Mouse (Mus musculus): ENCODE measurements at regions not wholly inside any gene's neighbourhood (a gene's known extent, or its start where the extent isn't known, plus 50 kb on each side); places are given as distances from the start of the nearest gene placed in this dataset.

- no peaks in the 10 kb centered on the region for H3K36me3 ChIP-seq (replicated peaks; ENCODE audit: control insufficient read depth, insufficient read depth, low read length)
- H3K4me3 ChIP-seq (ENCODE audit: low read depth, low read length): no peak overlapping the region
- DNase-seq (ENCODE audit: low spot score): no peak
- ATAC-seq (ENCODE audit: insufficient read depth, low read depth): no peak
- H3K4me2 ChIP-seq (ENCODE audit: low read depth, low read length): no peak overlapping the region
- 59% methylated on average over 1 of the region's 1 CpGs for WGBS
- H3K27ac ChIP-seq (ENCODE audit: low read depth): no peak overlapping the region
- no peak overlapping the region for H3K9ac ChIP-seq (replicated peaks; ENCODE audit: low read depth, low read length)
- no peaks in the 10 kb centered on the region for H3K9me3 ChIP-seq (replicated peaks; ENCODE audit: control insufficient read depth, low read length)
- no peaks in the 10 kb centered on the region for H3K4me1 ChIP-seq (ENCODE audit: control insufficient read depth, insufficient read depth)
- H3K27me3 ChIP-seq (ENCODE audit: control insufficient read depth, insufficient read depth, low read length): no peaks in the 10 kb centered on the region
- TF ChIP-seq EP300 (IDR thresholded peaks at IDR 0.05; ENCODE audit: low read depth) (no peak), CTCF (IDR thresholded peaks at IDR 0.05; ENCODE audit: low read depth) (no peak)
These were observed 68.3 kb downstream of the Cd83 start for GRCm38 (mm10) chr13:43852888-43853287.

DNA sequence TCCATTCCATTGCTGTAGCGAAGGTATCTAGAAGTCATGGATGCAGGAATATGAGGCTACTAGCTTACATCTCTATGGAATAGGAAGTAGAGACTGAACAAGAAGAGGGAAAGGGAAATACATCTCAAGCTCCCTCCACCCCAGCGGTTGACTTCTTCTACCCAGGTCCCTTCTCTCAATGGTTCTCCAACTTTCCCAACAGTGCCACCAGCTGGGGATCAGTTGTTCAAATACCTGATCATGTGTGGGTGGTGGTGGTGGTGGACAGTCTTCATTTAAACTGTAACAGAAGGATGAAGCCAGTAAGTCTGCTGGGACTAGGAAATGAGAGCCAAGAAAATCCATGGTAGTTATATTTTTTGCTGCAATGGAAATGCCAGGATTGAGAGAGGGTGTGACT is 70.4 kb downstream of the Cd83 start:
- DNase-seq (ENCODE audit: low spot score) (no peak), ATAC-seq (ENCODE audit: insufficient read depth, low read depth) (no peak)
- H3K4me1 ChIP-seq (ENCODE audit: control insufficient read depth, insufficient read depth): no peaks in the 10 kb centered on the region
- H3K4me3 ChIP-seq (ENCODE audit: low read depth, low read length): no peak overlapping the region
- no peaks in the 10 kb centered on the region for H3K9me3 ChIP-seq (replicated peaks; ENCODE audit: control insufficient read depth, low read length)
- no peaks in the 10 kb centered on the region for H3K36me3 ChIP-seq (replicated peaks; ENCODE audit: control insufficient read depth, insufficient read depth, low read length)
- no peak overlapping the region for H3K4me2 ChIP-seq (ENCODE audit: low read depth, low read length)
- TF ChIP-seq CTCF (IDR thresholded peaks at IDR 0.05; ENCODE audit: low read depth): no peak
- no peak for TF ChIP-seq EP300 (IDR thresholded peaks at IDR 0.05; ENCODE audit: low read depth)
- H3K9ac ChIP-seq (replicated peaks; ENCODE audit: low read depth, low read length): no peak overlapping the region
- WGBS: 94% methylated on average over 2 of the region's 2 CpGs
- no peak overlapping the region for H3K27ac ChIP-seq (ENCODE audit: low read depth)
- H3K27me3 ChIP-seq (ENCODE audit: control insufficient read depth, insufficient read depth, low read length): no peaks in the 10 kb centered on the region

- WGBS: 63% methylated on average over 4 of the region's 4 CpGs
- no peaks in the 10 kb centered on the region for H3K9me3 ChIP-seq (replicated peaks; ENCODE audit: control insufficient read depth, low read length)
- H3K9ac ChIP-seq (replicated peaks; ENCODE audit: low read depth, low read length): no peak overlapping the region
- no peak for ATAC-seq (ENCODE audit: insufficient read depth, low read depth)
- no peak overlapping the region for H3K4me2 ChIP-seq (ENCODE audit: low read depth, low read length)
- H3K4me1 ChIP-seq (ENCODE audit: control insufficient read depth, insufficient read depth): peaks cover 14% of the 10 kb centered on the region
- no peak overlapping the region for H3K27ac ChIP-seq (ENCODE audit: low read depth)
- TF ChIP-seq EP300 (IDR thresholded peaks at IDR 0.05; ENCODE audit: low read depth) (no peak), CTCF (IDR thresholded peaks at IDR 0.05; ENCODE audit: low read depth) (no peak)
- H3K36me3 ChIP-seq (replicated peaks; ENCODE audit: control insufficient read depth, insufficient read depth, low read length): no peaks in the 10 kb centered on the region
- no peak overlapping the region for H3K4me3 ChIP-seq (ENCODE audit: low read depth, low read length)
- DNase-seq (ENCODE audit: low spot score): no peak
- no peaks in the 10 kb centered on the region for H3K27me3 ChIP-seq (ENCODE audit: control insufficient read depth, insufficient read depth, low read length)
These were observed 76.4 kb downstream of the Cd83 start for GRCm38 (mm10) chr13:43860932-43861331.

DNA sequence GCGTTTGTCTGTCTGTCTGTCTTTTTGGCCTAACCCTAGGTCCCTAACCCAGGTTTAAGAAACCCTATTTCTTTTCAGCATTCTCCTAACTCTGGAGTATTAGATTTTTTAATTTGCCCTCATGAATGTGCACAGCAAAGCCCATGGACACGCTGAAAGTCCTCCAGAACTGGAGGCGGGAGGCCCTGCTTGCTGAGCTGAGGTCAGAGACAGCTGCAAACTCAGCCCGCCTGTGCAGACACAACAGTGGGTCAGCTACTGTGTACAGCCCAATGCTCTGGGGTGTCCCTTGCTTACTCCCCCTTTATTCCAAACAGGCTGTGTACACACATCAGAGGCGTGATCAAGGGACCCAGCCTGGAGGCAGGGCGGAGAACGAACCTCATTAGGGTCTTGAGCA is 76.8 kb downstream of the Cd83 start:
- ATAC-seq (ENCODE audit: insufficient read depth, low read depth): no peak
- Histone ChIP-seq H3K36me3 (replicated peaks; ENCODE audit: control insufficient read depth, insufficient read depth, low read length) (no peaks in the 10 kb centered on the region), H3K4me2 (ENCODE audit: low read depth, low read length) (no peak overlapping the region), H3K9ac (replicated peaks; ENCODE audit: low read depth, low read length) (no peak overlapping the region), H3K4me3 (ENCODE audit: low read depth, low read length) (no peak overlapping the region), H3K9me3 (replicated peaks; ENCODE audit: control insufficient read depth, low read length) (no peaks in the 10 kb centered on the region), H3K4me1 (ENCODE audit: control insufficient read depth, insufficient read depth) (peaks cover 14% of the 10 kb centered on the region), H3K27me3 (ENCODE audit: control insufficient read depth, insufficient read depth, low read length) (no peaks in the 10 kb centered on the region), H3K27ac (ENCODE audit: low read depth) (no peak overlapping the region)
- TF ChIP-seq EP300 (IDR thresholded peaks at IDR 0.05; ENCODE audit: low read depth) (no peak), CTCF (IDR thresholded peaks at IDR 0.05; ENCODE audit: low read depth) (no peak)
- WGBS: 87% methylated on average over 7 of the region's 7 CpGs
- no peak for DNase-seq (ENCODE audit: low spot score)

- H3K4me1 ChIP-seq (ENCODE audit: control insufficient read depth, insufficient read depth): peaks cover 14% of the 10 kb centered on the region
- no peak for TF ChIP-seq EP300 (IDR thresholded peaks at IDR 0.05; ENCODE audit: low read depth)
- no peak for TF ChIP-seq CTCF (IDR thresholded peaks at IDR 0.05; ENCODE audit: low read depth)
- 74% methylated on average over 5 of the region's 5 CpGs for WGBS
- no peak overlapping the region for H3K4me3 ChIP-seq (ENCODE audit: low read depth, low read length)
- no peak overlapping the region for H3K27ac ChIP-seq (ENCODE audit: low read depth)
- H3K9me3 ChIP-seq (replicated peaks; ENCODE audit: control insufficient read depth, low read length): no peaks in the 10 kb centered on the region
- no peaks in the 10 kb centered on the region for H3K36me3 ChIP-seq (replicated peaks; ENCODE audit: control insufficient read depth, insufficient read depth, low read length)
- H3K27me3 ChIP-seq (ENCODE audit: control insufficient read depth, insufficient read depth, low read length): no peaks in the 10 kb centered on the region
- H3K9ac ChIP-seq (replicated peaks; ENCODE audit: low read depth, low read length): no peak overlapping the region
- H3K4me2 ChIP-seq (ENCODE audit: low read depth, low read length): no peak overlapping the region
- DNase-seq (ENCODE audit: low spot score) (no peak), ATAC-seq (ENCODE audit: insufficient read depth, low read depth) (no peak)
These were observed 77.5 kb downstream of the Cd83 start for GRCm38 (mm10) chr13:43862056-43862455.

- Histone ChIP-seq H3K4me1 (ENCODE audit: control insufficient read depth, insufficient read depth) (peaks cover 14% of the 10 kb centered on the region), H3K4me2 (ENCODE audit: low read depth, low read length) (no peak overlapping the region), H3K36me3 (replicated peaks; ENCODE audit: control insufficient read depth, insufficient read depth, low read length) (no peaks in the 10 kb centered on the region), H3K4me3 (ENCODE audit: low read depth, low read length) (no peak overlapping the region), H3K27me3 (ENCODE audit: control insufficient read depth, insufficient read depth, low read length) (no peaks in the 10 kb centered on the region), H3K9me3 (replicated peaks; ENCODE audit: control insufficient read depth, low read length) (no peaks in the 10 kb centered on the region), H3K27ac (ENCODE audit: low read depth) (no peak overlapping the region), H3K9ac (replicated peaks; ENCODE audit: low read depth, low read length) (no peak overlapping the region)
- TF ChIP-seq EP300 (IDR thresholded peaks at IDR 0.05; ENCODE audit: low read depth): no peak
- TF ChIP-seq CTCF (IDR thresholded peaks at IDR 0.05; ENCODE audit: low read depth): no peak
- ATAC-seq (ENCODE audit: insufficient read depth, low read depth) (no peak), DNase-seq (ENCODE audit: low spot score) (no peak)
- WGBS: 69% methylated on average over 6 of the region's 6 CpGs
These were observed 78.0 kb downstream of the Cd83 start for GRCm38 (mm10) chr13:43862586-43862985.

Data from heart, postnatal 0 days (tissue).